Mouse (Mus musculus) lung, embryonic 15.5 days (tissue): ENCODE measurements around the gene Aldh3b1. TPM values are rescaled to one million over a fixed set of nuclear protein-coding genes. Genes with fewer than 3 reads are reported as not detected.

ENCODE experiments used
- polyA plus RNA-seq: library from polyadenylated mRNA; unstranded; fragments of >200 nt; fragmentation: Nextera tagmentation; extraction: Ambion mirVana; gene quantifications from 2 replicates; pipeline ENCODE4 v1.2.1, GENCODE M21; 2015

Aldh3b1 gene
- polyA plus RNA-seq, 1 experiment from 2014 or later = 4.6 TPM

Other genes starting within 250 kb of the Aldh3b1 start
- 7.7 TPM in 2 replicates for gene Lrp5, start 243.2 kb downstream of the Aldh3b1 start, polyA plus RNA-seq
- 31.9 and 32.2 TPM in 2 replicates for gene 1810055G02Rik, start 221.5 kb downstream of the Aldh3b1 start, polyA plus RNA-seq
- 25.9 and 31.8 TPM in 2 replicates for gene Kmt5b, start 162.4 kb downstream of the Aldh3b1 start, polyA plus RNA-seq
- gene Chka, start 78.0 kb downstream of the Aldh3b1 start, polyA plus RNA-seq = 55.8 and 68.1 TPM in 2 replicates
- 46.6 and 53.1 TPM in 2 replicates for gene Tcirg1, start 22.7 kb downstream of the Aldh3b1 start, polyA plus RNA-seq
- gene Ndufs8, start 17.0 kb downstream of the Aldh3b1 start, polyA plus RNA-seq = 303 and 306 TPM in 2 replicates
- 18.4 and 22.3 TPM in 2 replicates for gene Unc93b1, start 5.4 kb upstream of the Aldh3b1 start, polyA plus RNA-seq
- gene Aldh3b3, start 28.8 kb upstream of the Aldh3b1 start, polyA plus RNA-seq = 0.11 and 0.13 TPM in 2 replicates
- 1.3 and 1.5 TPM in 2 replicates for gene Aldh3b2, start 42.5 kb upstream of the Aldh3b1 start, polyA plus RNA-seq
- 11.1 and 12.5 TPM in 2 replicates for gene Acy3, start 56.8 kb upstream of the Aldh3b1 start, polyA plus RNA-seq
- not detected in 2 replicates for gene Tbx10, start 62.9 kb upstream of the Aldh3b1 start, polyA plus RNA-seq
- 25.9 and 28.0 TPM in 2 replicates for gene Nudt8, start 70.8 kb upstream of the Aldh3b1 start, polyA plus RNA-seq
- gene Gm49405, start 70.8 kb upstream of the Aldh3b1 start, polyA plus RNA-seq = 2.3 and 2.4 TPM in 2 replicates
- gene Doc2g, start 73.5 kb upstream of the Aldh3b1 start, polyA plus RNA-seq = 3.6 and 4.9 TPM in 2 replicates
- gene Ndufv1, start 83.0 kb upstream of the Aldh3b1 start, polyA plus RNA-seq = 191 and 199 TPM in 2 replicates
- gene Gstp1, start 108.2 kb upstream of the Aldh3b1 start, polyA plus RNA-seq = 470 and 486 TPM in 2 replicates
- gene Gstp2, start 116.2 kb upstream of the Aldh3b1 start, polyA plus RNA-seq = 3.9 and 5.2 TPM in 2 replicates
- 0.22 and 0.83 TPM in 2 replicates for gene Gstp3, start 129.8 kb upstream of the Aldh3b1 start, polyA plus RNA-seq
- gene Cabp2, start 151.8 kb upstream of the Aldh3b1 start, polyA plus RNA-seq = not detected in 2 replicates
- 100 and 103 TPM in 2 replicates for gene Cdk2ap2, start 167.4 kb upstream of the Aldh3b1 start, polyA plus RNA-seq
- gene Pitpnm1, start 170.2 kb upstream of the Aldh3b1 start, polyA plus RNA-seq = 12.5 and 13.8 TPM in 2 replicates
- gene Aip, start 196.1 kb upstream of the Aldh3b1 start, polyA plus RNA-seq = 104 and 106 TPM in 2 replicates
- gene Gpr152, start 210.0 kb upstream of the Aldh3b1 start, polyA plus RNA-seq = not detected in 2 replicates
- gene Cabp4, start 214.2 kb upstream of the Aldh3b1 start, polyA plus RNA-seq = 0.11 TPM in 1 of 2 replicates, not detected in the other
- gene Coro1b, start 218.8 kb upstream of the Aldh3b1 start, polyA plus RNA-seq = 157 and 168 TPM in 2 replicates
- gene Ptprcap, start 223.8 kb upstream of the Aldh3b1 start, polyA plus RNA-seq = 3.4 and 13.5 TPM in 2 replicates
- 45.0 and 49.4 TPM in 2 replicates for gene Rps6kb2, start 233.5 kb upstream of the Aldh3b1 start, polyA plus RNA-seq
- 2.4 and 2.8 TPM in 2 replicates for gene Carns1, start 245.7 kb upstream of the Aldh3b1 start, polyA plus RNA-seq